Mouse (Mus musculus) G1E (cell line): ENCODE measurements around the gene Miga2.

Experiments used
- CTCF ChIP-seq: IDR thresholded peaks from 2 replicates; pipeline ENCODE4 v1.5.1; 2012; ENCODE audit warnings: low read depth, low read length, inconsistent platforms, mixed read lengths
- GATA1 ChIP-seq: IDR thresholded peaks from 2 replicates; pipeline ENCODE4 v1.6.1; 2012; ENCODE audit warnings: borderline replicate concordance, low read length, inconsistent platforms, mixed read lengths
- TAL1 ChIP-seq: conservative IDR thresholded peaks from 2 replicates; pipeline ENCODE4 v1.6.1; 2012; ENCODE audit warnings: low read depth, low read length, inconsistent platforms, mixed read lengths

- TF ChIP-seq CTCF (no peak), GATA1 (no peak), TAL1 (no peak)
Measured at GRCm38 (mm10) chr2:30336174-30336915, 27.7 kb upstream of the Miga2 start.
